Mouse (Mus musculus): ENCODE results near the gene Itgb6.

DNA sequence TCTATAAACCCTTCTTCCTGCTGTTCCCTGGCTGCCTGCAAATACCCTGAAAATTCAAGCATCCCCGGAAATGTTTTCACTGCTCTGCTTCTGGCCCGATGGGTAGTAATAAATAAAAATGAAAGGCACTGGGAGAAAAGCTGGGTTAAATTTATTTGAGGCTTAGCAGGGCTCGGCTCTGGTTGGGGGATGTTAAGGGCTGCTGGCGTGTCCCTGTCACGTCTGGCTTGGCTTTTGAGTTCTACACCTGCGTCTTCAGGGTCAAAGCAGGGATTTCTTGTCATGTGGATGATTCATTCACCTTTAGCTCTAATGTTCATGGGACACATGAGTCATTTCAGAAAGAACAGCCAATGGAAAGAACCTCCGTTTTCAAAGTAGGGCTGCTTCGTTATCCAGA, 26.7 kb downstream of the Itgb6 start:
- TF ChIP-seq POLR2A (IDR thresholded peaks at IDR 0.05; ENCODE audit: borderline replicate concordance, extremely low read depth, low read depth, low read length) (no peak), CTCF (IDR thresholded peaks at IDR 0.05; ENCODE audit: insufficient read depth, low read length) (no peak)
